Mouse (Mus musculus): ENCODE measurements at regions not wholly inside any gene's neighbourhood (a gene's known extent, or its start where the extent isn't known, plus 50 kb on each side); places are given as distances from the start of the nearest gene placed in this dataset.

GRCm38 (mm10) chr3:54048091-54048670 lies 107.7 kb upstream of the Trpc4 start:
- no peak overlapping the region for H3ac ChIP-seq (ENCODE audit: control insufficient read depth, insufficient read length, low read depth)
- TF ChIP-seq MYOG (IDR thresholded peaks at IDR 0.05; ENCODE audit: control insufficient read depth, extremely low read depth, insufficient read length) = no peak
- no peaks in the 10 kb centered on the region for H3K36me3 ChIP-seq (ENCODE audit: control insufficient read depth, insufficient read depth)
- H3K79me2 ChIP-seq (ENCODE audit: control insufficient read depth, insufficient read depth) = no peaks in the 10 kb centered on the region
- no peaks in the 10 kb centered on the region for H3K27me3 ChIP-seq (ENCODE audit: control insufficient read depth, insufficient read depth, insufficient read length)
- H3K79me3 ChIP-seq (ENCODE audit: low read depth) = no peaks in the 10 kb centered on the region
- H3K4me3 ChIP-seq (ENCODE audit: insufficient read depth, poor library complexity, severe bottlenecking) = no peak overlapping the region

GRCm38 (mm10) chr3:54027365-54027764 lies 128.5 kb upstream of the Trpc4 start:
- TF ChIP-seq MAX (IDR thresholded peaks at IDR 0.05) (no peak), MYOG (IDR thresholded peaks at IDR 0.05; ENCODE audit: control insufficient read depth, extremely low read depth, insufficient read length) (no peak), CEBPB (IDR thresholded peaks at IDR 0.05; ENCODE audit: low read depth) (no peak), USF1 (IDR thresholded peaks at IDR 0.05; ENCODE audit: low read depth) (no peak), CTCF (IDR thresholded peaks at IDR 0.05; ENCODE audit: control insufficient read depth, insufficient read depth, insufficient read length) (no peak), FOSL1 (IDR thresholded peaks at IDR 0.05; ENCODE audit: insufficient read depth, low read length, poor library complexity, severe bottlenecking) (no peak), MYOD1 (IDR thresholded peaks at IDR 0.05; ENCODE audit: control insufficient read depth, insufficient read length, low read depth) (no peak)
- Histone ChIP-seq H3ac (ENCODE audit: control insufficient read depth, insufficient read length, low read depth) (no peak overlapping the region), H3K27me3 (ENCODE audit: control insufficient read depth, insufficient read depth, insufficient read length) (no peaks in the 10 kb centered on the region), H3K36me3 (ENCODE audit: control insufficient read depth, insufficient read depth) (no peaks in the 10 kb centered on the region), H3K79me3 (ENCODE audit: low read depth) (no peaks in the 10 kb centered on the region), H3K79me2 (ENCODE audit: control insufficient read depth, insufficient read depth) (no peaks in the 10 kb centered on the region), H3K4me3 (ENCODE audit: insufficient read depth, poor library complexity, severe bottlenecking) (no peak overlapping the region)

GRCm38 (mm10) chr3:54020196-54020595 lies 135.6 kb upstream of the Trpc4 start:
- Histone ChIP-seq H3K27me3 (ENCODE audit: control insufficient read depth, insufficient read depth, insufficient read length) (no peaks in the 10 kb centered on the region), H3K36me3 (ENCODE audit: control insufficient read depth, insufficient read depth) (no peaks in the 10 kb centered on the region), H3ac (ENCODE audit: control insufficient read depth, insufficient read length, low read depth) (no peak overlapping the region), H3K79me3 (ENCODE audit: low read depth) (no peaks in the 10 kb centered on the region), H3K4me3 (ENCODE audit: insufficient read depth, poor library complexity, severe bottlenecking) (no peak overlapping the region), H3K79me2 (ENCODE audit: control insufficient read depth, insufficient read depth) (no peaks in the 10 kb centered on the region)
- no peak for TF ChIP-seq FOSL1 (IDR thresholded peaks at IDR 0.05; ENCODE audit: insufficient read depth, low read length, poor library complexity, severe bottlenecking)
- TF ChIP-seq USF1 (IDR thresholded peaks at IDR 0.05; ENCODE audit: low read depth) = no peak
- TF ChIP-seq CTCF (IDR thresholded peaks at IDR 0.05; ENCODE audit: control insufficient read depth, insufficient read depth, insufficient read length) = no peak
- no peak for TF ChIP-seq CEBPB (IDR thresholded peaks at IDR 0.05; ENCODE audit: low read depth)
- TF ChIP-seq MAX (IDR thresholded peaks at IDR 0.05) = no peak
- no peak for TF ChIP-seq MYOG (IDR thresholded peaks at IDR 0.05; ENCODE audit: control insufficient read depth, extremely low read depth, insufficient read length)
- no peak for TF ChIP-seq MYOD1 (IDR thresholded peaks at IDR 0.05; ENCODE audit: control insufficient read depth, insufficient read length, low read depth)

GRCm38 (mm10) chr3:54017943-54018649 lies 137.7 kb upstream of the Trpc4 start:
- no peak for TF ChIP-seq FOSL1 (IDR thresholded peaks at IDR 0.05; ENCODE audit: insufficient read depth, low read length, poor library complexity, severe bottlenecking)
- TF ChIP-seq MYOD1 (IDR thresholded peaks at IDR 0.05; ENCODE audit: control insufficient read depth, insufficient read length, low read depth) = no peak
- no peak for TF ChIP-seq CEBPB (IDR thresholded peaks at IDR 0.05; ENCODE audit: low read depth)
- TF ChIP-seq USF1 (IDR thresholded peaks at IDR 0.05; ENCODE audit: low read depth) = no peak
- no peak for TF ChIP-seq MYOG (IDR thresholded peaks at IDR 0.05; ENCODE audit: control insufficient read depth, extremely low read depth, insufficient read length)
- no peak for TF ChIP-seq MAX (IDR thresholded peaks at IDR 0.05)
- TF ChIP-seq CTCF (IDR thresholded peaks at IDR 0.05; ENCODE audit: control insufficient read depth, insufficient read depth, insufficient read length) = no peak
- Histone ChIP-seq H3K4me3 (ENCODE audit: insufficient read depth, poor library complexity, severe bottlenecking) (no peak overlapping the region), H3K79me3 (ENCODE audit: low read depth) (no peaks in the 10 kb centered on the region), H3K27me3 (ENCODE audit: control insufficient read depth, insufficient read depth, insufficient read length) (no peaks in the 10 kb centered on the region), H3K36me3 (ENCODE audit: control insufficient read depth, insufficient read depth) (no peaks in the 10 kb centered on the region), H3K79me2 (ENCODE audit: control insufficient read depth, insufficient read depth) (no peaks in the 10 kb centered on the region), H3ac (ENCODE audit: control insufficient read depth, insufficient read length, low read depth) (no peak overlapping the region)

- Histone ChIP-seq H3K36me3 (ENCODE audit: control insufficient read depth, insufficient read depth) (no peaks in the 10 kb centered on the region), H3K27me3 (ENCODE audit: control insufficient read depth, insufficient read depth, insufficient read length) (no peaks in the 10 kb centered on the region), H3K79me2 (ENCODE audit: control insufficient read depth, insufficient read depth) (no peaks in the 10 kb centered on the region), H3ac (ENCODE audit: control insufficient read depth, insufficient read length, low read depth) (no peak overlapping the region), H3K79me3 (ENCODE audit: low read depth) (no peaks in the 10 kb centered on the region), H3K4me3 (ENCODE audit: insufficient read depth, poor library complexity, severe bottlenecking) (no peak overlapping the region)
- TF ChIP-seq CTCF (IDR thresholded peaks at IDR 0.05; ENCODE audit: control insufficient read depth, insufficient read depth, insufficient read length) = no peak
- no peak for TF ChIP-seq MYOG (IDR thresholded peaks at IDR 0.05; ENCODE audit: control insufficient read depth, extremely low read depth, insufficient read length)
- TF ChIP-seq USF1 (IDR thresholded peaks at IDR 0.05; ENCODE audit: low read depth) = no peak
These were observed 139.0 kb upstream of the Trpc4 start for GRCm38 (mm10) chr3:54016877-54017276.

GRCm38 (mm10) chr3:54011016-54011415 lies 144.8 kb upstream of the Trpc4 start:
- Histone ChIP-seq H3K27me3 (ENCODE audit: control insufficient read depth, insufficient read depth, insufficient read length) (no peaks in the 10 kb centered on the region), H3K79me2 (ENCODE audit: control insufficient read depth, insufficient read depth) (no peaks in the 10 kb centered on the region), H3K4me3 (ENCODE audit: insufficient read depth, poor library complexity, severe bottlenecking) (no peak overlapping the region), H3K36me3 (ENCODE audit: control insufficient read depth, insufficient read depth) (no peaks in the 10 kb centered on the region), H3K79me3 (ENCODE audit: low read depth) (no peaks in the 10 kb centered on the region), H3ac (ENCODE audit: control insufficient read depth, insufficient read length, low read depth) (no peak overlapping the region)
- TF ChIP-seq MYOD1 (IDR thresholded peaks at IDR 0.05; ENCODE audit: control insufficient read depth, insufficient read length, low read depth) (no peak), USF1 (IDR thresholded peaks at IDR 0.05; ENCODE audit: low read depth) (no peak), FOSL1 (IDR thresholded peaks at IDR 0.05; ENCODE audit: insufficient read depth, low read length, poor library complexity, severe bottlenecking) (no peak), CEBPB (IDR thresholded peaks at IDR 0.05; ENCODE audit: low read depth) (no peak), MAX (IDR thresholded peaks at IDR 0.05) (no peak), MYOG (IDR thresholded peaks at IDR 0.05; ENCODE audit: control insufficient read depth, extremely low read depth, insufficient read length) (no peak), CTCF (IDR thresholded peaks at IDR 0.05; ENCODE audit: control insufficient read depth, insufficient read depth, insufficient read length) (no peak)
